Mouse (Mus musculus) hematopoietic stem cell, adult 5-6 weeks (primary cell): ENCODE measurements around the gene Spic. TPM values are rescaled to one million over a fixed set of nuclear protein-coding genes. Genes with fewer than 3 reads are reported as not detected.

Experiments
- ATAC-seq, 2 experiments: fragments of 125-278 bp in 1 of 2; replicated peaks in 1 of 2; 2 replicates each; pipeline ENCODE4 v1.8.0; 2016 to 2017; ENCODE audit warnings: inconsistent platforms in 2 of 2, mild to moderate bottlenecking in 2 of 2, moderate number of reproducible peaks in 2 of 2, low read depth in 1 of 2, moderate TSS enrichment in 1 of 2; ENCODE audit not compliant: low FRiP score in 2 of 2, poor library complexity in 2 of 2, severe bottlenecking in 2 of 2, insufficient read depth in 1 of 2, low TSS enrichment in 1 of 2
- total RNA-seq: library from RNA; stranded (forward); fragments of 172-1452, 232-1000 nt; gene quantifications from 2 replicates; pipeline ENCODE4 v1.2.3, GENCODE M21; 2017

Gene Spic
- total RNA-seq, result 2.8 and 3.6 TPM in 2 replicates

DNA sequence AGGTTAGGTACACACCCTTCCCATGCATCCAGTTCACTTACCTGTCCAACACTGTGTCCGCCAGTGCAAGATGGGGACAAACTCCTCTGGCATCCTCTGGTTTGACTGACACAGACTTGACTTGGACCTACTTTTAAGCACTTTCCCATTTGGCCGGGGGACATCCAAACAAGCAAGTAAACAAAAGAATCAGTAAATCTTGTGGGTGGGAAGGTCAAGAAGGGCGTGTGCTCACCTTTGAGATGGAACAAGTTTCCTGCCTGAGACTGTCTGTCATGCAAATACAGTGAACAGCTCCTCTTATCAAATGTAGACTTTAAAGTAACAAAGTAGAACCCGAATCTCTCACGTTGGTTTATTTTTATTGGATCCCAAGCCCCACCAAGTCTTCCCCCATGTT is at the start of gene Spic:
TSS of gene Spic (minus strand) at position 91 of the 400 bp plus-strand sequence.
- no peak for ATAC-seq

DNA sequence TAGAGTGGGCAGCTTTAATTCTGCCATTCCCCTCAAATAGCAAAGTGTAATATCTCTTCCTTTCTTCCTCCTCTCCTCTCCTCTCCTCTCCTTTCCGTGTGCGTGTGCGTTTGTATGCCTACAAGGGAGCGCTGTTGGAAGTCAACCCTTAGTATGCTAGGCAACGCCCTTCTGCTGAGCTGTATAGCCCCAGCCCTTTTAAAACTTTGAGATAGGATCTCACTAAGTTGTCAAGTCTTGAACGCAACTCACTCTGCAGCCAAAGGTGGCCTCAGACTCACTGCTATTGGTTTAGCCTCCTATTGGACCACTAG is 47.5 kb upstream of the Spic start:
- ATAC-seq, result no peak

DNA sequence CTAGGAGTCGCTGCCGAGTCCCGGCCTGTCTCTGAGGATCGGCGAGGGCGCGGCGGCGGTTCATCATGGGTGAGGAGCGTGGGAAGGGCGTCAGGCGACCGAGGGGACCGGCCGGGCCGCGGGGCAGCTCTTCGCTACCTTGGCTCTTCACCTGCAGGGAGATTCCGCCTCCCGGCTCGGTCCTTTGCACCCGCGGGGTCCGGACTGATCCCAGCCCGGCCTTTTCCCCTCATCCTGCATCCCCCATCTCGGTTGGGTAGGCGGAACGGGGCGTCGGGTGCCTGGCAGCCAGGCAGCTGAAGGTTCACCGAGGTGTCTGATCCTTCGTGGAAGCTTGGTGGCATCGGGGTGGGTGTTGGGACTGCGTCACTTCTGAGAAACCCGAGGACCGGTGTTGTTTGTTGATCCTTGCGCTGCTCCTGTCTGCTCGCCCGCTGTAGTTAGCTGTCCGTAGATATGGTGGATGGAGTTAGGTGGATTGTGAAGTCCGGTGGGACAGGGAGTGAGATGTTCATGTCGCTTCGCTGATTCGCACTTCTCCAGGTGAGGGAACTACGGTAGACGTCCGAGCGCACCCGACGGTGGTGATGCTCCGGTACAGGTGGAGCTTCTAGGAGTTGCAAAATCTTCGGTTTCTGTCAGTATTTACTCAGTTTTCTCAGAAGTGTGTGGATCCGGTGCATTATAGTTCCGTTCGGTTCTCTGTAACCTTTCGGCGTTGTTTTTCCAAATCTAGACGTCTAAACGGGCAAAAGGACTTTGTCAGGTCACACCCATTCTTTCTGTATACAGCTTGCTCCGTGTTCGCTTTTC is 46.9 kb upstream of the Spic start:
- ATAC-seq, result peak in 1 of 2 experiments; percentile 9; a peak in 2 of 4 replicates

DNA sequence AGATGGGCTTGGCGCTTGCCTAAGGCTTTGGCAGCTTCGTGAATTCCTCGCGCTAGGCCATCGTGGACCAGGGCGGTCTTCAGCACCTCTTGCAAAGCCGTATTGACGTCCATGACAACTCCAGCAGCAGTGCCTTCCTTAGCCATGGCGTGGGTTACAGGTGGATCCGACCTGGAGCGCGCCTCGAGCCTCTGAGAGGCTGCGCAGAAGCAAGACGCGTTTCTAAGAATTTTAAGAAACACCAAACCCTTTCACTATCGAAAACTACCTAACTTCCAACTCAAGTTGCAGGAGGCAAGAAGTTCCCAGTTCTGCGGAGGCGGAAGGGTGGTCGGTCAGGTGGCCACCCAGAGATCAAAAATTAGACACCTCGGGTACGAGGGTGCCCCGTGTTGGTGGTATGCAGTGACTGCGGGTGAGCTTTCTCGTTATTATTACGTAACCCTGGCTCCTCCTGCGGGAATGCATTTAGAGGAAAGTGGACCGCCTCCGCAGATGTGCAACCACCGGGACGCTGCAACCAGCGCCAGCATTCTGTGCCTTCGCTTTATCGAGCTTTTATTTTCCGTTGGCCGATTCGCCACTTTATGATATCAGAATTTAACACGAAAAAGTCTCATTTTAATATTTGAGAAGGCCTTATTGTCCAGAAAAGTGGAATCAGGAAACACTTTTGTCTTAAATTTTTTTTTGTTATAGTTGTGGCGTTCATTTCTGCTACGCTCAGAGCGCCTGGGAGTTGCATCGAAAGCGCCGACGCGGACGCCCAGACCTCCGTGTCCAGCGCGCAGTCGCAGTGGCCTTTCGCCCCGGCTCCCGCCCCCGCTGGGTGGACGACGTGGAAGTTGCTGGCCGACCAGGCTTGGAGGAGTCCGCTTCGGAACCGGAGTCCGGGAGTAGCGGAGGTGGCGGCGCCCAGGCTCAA is 46.0 kb upstream of the Spic start, which contains the start of gene Arl1:
TSS of gene Arl1 (plus strand) at position 288 of the 925 bp plus-strand sequence.
- peak; percentile 85 to 88 for ATAC-seq

DNA sequence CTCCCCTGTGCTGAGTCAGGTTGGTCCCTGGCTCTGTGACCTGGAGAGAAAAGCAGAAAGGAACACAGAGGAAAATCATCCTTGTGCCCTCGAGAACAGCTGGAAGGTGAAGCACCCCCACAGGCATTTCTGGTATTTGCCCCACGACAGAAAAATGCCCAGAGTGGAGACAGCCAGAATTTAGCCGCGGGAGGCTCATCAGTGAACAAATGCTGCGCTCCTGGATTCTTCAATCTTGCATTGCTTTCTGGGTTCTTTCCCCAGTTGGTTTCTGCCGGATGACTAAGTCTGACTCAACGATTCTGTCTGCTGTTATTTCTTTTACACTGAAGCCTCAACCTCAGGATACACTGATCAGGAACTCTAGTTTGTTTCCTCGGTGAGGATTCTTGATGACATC is 43.4 kb upstream of the Spic start:
- ATAC-seq, result no peak

DNA sequence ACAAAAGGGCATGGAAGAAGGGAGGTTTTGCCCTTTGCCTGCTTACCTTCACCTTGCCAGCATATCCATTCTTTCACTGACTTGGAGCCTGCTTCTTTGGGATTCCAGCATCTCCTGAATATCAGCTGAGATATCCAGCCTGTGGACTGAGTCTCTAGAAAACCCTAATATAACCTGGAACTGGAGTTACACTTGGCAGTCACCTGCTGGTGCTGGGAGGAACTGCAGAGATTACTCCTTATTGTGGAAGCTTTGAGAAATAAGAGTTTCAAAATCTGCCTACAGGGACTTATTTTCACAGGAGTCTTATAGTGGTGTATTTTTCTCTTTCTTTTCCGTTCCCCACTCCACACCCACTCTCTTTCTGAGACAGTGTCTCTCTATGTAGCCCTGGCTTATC is 42.3 kb upstream of the Spic start:
- no peak for ATAC-seq

DNA sequence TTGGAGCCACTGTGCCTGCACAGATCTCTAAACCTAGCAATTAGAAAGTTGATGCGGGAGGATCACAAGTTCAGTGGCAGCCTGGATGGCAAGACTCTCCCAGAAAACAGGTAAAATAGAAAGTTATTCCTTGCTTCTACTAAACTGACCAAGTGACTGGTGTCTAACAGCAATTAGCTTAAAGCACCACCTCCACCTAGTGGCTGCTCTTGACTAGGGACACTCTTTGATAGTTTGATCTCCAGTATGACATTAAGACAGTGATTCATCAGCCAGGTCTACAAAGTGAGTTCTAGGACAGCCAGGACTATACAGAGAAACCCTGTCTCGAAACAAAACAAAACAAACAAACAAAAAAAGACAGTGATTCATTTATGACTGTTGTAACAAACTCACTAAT is 40.5 kb upstream of the Spic start:
- peak; percentile 35 to 61; a peak in 1 of 4 replicates for ATAC-seq

DNA sequence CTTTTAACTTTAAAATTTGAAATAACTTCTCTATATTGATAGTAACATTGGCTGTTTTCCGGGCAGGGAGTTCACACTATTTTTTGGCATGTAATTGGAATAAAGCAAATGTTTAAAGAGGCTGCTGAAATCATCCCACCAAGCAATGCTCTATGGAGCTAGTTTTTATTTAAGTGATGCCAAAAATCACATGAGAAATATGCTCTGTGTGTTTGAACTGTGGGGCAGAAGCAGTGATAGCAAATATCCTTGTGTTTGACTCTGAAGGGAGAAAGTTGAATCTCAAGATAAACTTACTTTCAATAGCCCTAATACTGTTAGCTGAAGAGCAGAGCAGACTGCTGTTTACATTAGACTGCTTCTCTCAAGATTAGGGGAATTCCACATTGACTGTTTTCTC is 34.8 kb upstream of the Spic start:
- no peak for ATAC-seq

DNA sequence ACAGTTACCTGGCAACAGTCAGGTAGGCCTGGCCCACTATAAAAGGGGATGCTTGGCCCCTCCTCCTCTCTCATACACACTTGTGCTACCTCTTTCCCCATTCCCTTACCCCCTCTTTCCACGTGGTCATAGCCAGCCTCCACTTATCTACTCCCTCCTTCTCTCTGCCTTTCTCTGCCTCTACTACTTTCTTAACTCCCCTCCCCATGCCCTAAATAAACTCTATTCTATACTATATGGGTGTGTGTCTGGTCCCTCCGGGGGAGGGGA is 32.9 kb upstream of the Spic start:
- no peak for ATAC-seq

DNA sequence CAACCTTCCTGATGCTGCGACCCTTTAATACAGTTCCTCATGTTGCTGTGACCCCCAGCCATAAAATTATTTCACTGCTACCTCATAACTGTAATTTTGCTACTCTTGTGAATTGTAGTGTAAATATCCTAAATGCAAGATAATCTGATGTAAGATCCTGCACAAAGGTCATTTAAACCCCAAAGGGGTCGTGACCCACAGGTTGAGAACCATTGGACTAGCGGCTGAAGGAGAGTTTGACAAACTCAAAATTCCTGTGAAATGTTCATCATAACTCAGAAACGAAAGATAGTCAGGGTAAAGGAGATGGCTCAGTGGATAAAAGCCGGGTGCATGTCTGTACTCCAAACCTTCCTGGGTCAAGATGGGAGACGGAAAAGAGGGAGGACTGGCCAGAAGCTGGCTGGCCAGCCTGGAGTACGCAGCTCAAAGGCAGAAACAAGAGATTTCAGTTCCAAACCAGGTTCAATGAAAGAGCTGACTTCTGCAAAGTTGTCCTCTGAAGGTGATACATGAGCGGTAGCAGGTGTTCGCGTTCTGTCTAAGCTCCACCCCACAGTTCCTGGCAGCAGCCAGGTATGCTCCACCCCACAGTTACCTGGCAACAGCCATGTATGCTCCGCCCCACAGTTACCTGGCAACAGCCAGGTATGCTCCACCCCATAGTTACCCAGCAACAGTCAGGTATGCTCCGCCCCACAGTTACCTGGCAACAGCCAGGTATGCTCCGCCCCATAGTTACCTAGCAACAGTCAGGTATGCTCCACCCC is 32.4 kb upstream of the Spic start:
- ATAC-seq, result no peak

DNA sequence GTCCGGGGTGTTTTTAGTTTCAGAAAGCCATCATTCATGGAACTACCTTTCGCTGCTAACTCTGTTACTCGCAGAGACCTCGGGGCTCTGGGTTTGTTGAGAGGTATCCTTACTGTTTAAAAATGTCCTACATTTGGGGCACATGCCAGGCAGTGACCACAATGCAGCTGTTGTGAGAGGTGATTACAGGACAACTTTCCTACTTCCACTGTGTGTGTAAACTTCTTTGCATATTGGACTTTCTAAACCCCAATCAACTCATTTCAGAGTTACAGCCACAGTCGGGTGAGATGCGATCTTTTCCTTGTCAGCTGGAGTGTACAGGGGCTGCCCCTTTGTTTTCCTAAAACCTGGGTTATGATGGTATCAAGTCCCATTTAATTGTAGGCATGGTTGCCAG is 30.8 kb upstream of the Spic start:
- ATAC-seq, result no peak

DNA sequence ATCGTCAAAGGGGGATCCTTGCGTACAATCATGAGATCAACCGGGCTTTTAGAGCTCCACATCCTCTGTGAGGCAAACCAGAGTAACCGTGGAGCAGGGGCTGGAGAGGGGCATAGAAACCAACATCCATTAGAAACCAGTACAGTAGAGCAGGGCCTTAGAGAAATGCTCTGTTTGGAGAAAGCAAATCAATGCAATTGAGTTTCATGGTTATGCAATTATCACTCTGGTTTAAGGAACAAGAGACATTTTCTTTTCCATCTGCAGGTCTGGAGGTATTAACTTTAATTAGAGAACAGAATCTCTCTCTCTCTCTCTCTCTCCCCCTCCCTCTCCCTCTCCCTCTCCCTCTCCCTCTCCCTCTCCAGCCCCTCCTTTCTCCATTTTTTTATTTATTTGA is 29.9 kb upstream of the Spic start:
- ATAC-seq, result no peak

DNA sequence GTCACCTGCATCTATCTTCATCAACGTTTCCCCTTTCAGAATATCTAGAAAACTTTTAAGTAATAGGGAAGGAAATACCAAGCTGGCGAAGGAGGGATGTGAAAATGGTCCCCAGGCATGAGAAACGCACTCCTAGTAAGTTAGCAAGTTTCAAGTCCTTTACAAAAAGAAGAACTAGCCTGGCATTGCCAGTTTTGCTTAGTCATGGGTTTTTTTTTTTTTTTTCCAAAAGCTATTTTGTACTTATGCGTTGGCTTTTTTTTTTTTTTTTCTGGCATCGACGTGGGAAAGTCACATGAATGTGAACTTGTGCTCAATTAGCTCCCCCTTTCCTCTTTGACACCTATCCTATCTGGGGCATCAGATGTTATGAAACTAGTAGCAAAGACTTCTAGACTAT is 27.5 kb upstream of the Spic start:
- peak; percentile 73 to 79 for ATAC-seq

DNA sequence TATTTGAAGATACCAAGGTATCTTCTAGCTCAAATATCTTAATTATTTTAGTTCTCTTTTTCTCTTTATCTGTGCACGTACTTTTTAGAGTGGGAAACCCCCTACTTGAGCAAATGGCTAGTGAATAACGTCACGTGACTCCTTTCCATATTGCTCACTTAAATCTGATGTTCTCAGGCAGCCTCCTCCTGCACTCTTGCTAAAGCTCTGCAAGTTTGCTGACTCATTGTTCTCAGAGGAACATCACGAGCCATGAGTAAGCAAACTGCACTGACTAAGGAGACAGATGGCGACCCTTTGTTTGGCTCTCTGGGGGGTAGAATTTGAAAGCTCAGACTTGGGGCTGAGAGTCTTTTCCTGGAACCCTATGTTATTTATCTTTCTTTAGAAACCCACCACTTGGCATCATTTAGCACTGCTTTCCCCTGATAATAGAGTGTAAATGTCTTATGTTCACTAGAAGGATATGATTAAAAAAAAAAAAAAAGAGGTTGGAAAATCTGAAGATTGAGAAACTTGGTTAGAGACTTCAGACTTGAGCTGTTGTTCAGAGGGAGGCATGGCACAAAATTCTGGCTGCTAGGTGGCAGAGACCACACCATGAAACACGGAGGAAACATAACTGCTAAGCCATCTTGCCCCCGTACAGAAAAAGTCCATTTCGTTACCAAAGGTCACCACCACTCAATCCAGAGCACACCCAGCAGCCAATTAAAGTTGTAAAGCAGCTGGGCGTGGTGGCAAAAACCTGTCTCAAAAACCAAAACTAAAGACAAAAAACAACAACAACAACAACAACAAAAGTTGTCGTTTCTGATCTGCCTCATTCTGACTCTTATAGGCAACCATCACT is 24.1 kb upstream of the Spic start:
- peak; percentile 58 to 65; a peak in 3 of 4 replicates for ATAC-seq

DNA sequence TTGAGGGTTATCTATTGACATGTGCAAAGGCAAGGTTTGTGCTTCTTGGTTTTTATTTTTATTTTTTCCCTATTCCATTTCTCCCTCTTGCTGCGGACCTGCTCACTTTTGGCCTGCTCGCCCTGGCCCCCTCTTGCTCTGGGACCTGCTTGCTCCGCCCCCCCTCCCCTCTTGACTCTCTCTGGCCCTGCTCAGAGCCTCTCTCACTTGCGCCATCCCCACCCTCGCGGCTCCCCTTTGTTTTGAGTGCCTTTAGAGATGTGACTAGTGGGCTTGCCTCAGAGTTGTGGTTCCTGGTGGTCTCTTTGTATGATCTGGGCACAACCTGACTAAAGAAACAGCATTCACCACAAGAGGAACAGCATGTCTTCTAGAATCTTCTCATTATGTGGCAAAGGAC is 16.1 kb upstream of the Spic start:
- ATAC-seq, result no peak

DNA sequence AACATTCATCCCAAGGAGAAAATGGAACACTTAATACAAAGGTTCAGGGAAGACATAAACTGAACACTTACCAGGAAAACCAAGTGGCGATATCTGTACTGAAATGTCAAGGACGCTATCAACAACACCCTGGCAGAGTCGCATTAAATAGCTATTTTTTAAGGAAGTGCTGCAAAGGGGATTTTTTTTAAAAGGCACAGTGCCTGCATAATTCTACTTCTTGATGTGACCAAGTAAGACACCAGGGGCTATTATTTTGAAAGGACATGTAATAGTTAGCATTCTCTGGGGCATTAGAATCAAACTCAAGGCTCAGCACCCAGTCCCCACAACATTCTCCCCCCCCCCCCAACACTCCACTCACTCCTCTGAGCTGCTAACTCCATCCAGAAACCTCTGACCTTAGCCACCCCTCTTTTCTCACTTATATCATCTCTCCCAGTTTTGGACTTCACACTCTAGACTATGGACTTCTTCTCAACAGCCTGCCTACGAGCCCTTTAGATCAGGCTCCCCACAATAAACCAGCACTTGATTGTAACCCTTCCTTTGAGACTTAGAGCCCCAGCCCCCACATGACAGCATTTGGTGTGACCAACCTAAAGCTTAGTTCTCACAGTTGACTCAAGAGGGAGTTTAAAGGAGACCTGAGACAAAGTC is 1.8 kb downstream of the Spic start:
- peak; percentile 49 to 68 for ATAC-seq

DNA sequence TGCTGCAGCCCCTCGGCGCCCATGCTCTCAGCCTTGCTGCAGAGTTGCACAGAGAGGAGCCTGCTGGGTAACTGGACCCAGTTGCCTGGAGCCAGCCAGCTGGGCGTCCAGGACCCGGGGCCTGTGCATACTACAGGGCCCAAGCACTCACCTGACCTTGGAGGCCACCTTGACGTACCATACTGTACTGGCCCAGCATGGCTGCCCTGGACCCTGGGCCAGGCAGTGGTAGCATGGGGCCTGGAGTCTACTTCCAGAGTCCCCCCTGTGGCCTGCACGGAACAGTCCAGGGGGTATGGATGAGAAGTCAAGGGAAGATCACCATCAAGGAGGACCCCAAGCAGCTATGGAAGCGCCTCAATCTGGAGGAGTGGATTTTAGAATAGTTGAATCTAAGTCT is 12.0 kb downstream of the Spic start:
- no peak for ATAC-seq
